ENCODE assay signal across 9 mouse cellular contexts in the genomic region with DNA sequence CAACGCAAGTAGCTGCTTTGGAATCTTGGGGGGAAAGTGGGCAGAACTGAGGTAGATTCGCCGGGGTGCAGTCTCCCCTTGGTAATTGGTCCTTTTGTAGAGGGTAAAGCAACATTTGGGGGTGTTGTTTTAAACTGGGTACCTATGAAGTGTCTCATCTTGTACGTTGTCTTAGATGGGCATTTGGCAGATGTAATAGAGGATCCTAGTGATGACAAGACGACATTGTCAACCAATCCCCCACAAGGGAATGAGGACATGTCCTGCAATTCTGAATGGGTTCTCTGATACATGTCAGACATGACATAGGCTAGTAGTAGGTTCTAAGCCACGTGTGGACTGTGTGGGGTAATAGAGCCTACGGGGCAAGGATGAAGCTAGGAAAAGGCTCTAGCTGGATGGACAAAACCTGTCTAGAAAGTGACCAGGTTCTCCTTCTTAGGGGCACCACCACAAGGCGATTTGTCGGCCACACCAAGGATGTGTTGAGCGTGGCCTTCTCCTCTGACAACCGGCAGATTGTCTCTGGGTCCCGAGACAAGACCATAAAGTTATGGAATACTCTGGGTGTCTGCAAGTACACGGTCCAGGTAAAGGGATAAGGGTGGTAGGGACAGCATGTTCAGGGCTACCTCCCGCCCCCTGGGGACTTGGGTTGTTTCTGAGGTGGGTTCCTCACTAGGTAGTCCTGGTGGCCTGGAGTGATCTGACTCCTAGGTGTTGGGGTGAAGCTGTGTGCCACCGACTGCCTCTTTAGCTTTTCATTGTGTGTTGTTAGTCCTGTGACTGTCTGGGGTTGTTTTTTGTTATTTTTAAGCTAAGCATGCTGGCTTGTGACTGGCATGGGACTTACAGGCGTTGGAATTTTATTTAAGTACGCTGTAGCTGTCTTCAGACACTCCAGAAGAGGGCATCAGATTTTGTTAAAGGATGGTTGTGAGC. TPM values are rescaled to one million over a fixed set of nuclear protein-coding genes. Genes with fewer than 3 reads are reported as not detected.
DNase-seq lines count a peak whose midpoint lies in the region; ATAC-seq and TF ChIP-seq lines count a peak whose summit lies in the region.
"Had no signal": no experiment of that assay in that cellular context is flagged by ENCODE, and none has a peak within 500 bp of the region (broad histone marks: within the 10 kb centered on the region; RNA-seq: fewer than 3 reads in every experiment).

No protein-coding gene starts in this region.

- 73% methylated on average over 17 of the region's 17 CpGs for WGBS in embryonic facial prominence, embryonic 14.5 days
- 65% methylated on average over 17 of the region's 17 CpGs for WGBS in intestine, embryonic 15.5 days

- no peak overlapping the region for H3K27ac ChIP-seq in layer of hippocampus, adult 2 months
- H3K27ac ChIP-seq in embryonic facial prominence, embryonic 14.5 days (replicated peaks; ENCODE audit: low read depth, low read length), result no peak overlapping the region
- no peak overlapping the region for H3K27ac ChIP-seq in intestine, embryonic 15.5 days

- no peak for ATAC-seq in embryonic facial prominence, embryonic 14.5 days (ENCODE audit: low read depth)
- no peak for ATAC-seq in intestine, embryonic 15.5 days

- peak overlapping the region; percentile 93 for H3K9ac ChIP-seq in embryonic facial prominence, embryonic 14.5 days (ENCODE audit: low read depth, low read length)
- peak overlapping the region; percentile 71 for H3K9ac ChIP-seq in intestine, embryonic 15.5 days

- no peaks in the 10 kb centered on the region for H3K9me3 ChIP-seq in embryonic facial prominence, embryonic 14.5 days (ENCODE audit: control insufficient read depth, low read length)
- H3K9me3 ChIP-seq in intestine, embryonic 15.5 days, result no peaks in the 10 kb centered on the region

- no peak for TF ChIP-seq POLR2A in myocyte (IDR thresholded peaks at IDR 0.05; ENCODE audit: insufficient read length, low read depth)

- no peaks in the 10 kb centered on the region for H3K27me3 ChIP-seq in embryonic facial prominence, embryonic 14.5 days (replicated peaks; ENCODE audit: control insufficient read depth, insufficient read depth, low read length)
- no peaks in the 10 kb centered on the region for H3K27me3 ChIP-seq in intestine, embryonic 15.5 days (replicated peaks)
- no peaks in the 10 kb centered on the region for H3K27me3 ChIP-seq in myocyte (ENCODE audit: control insufficient read depth, insufficient read depth, insufficient read length)

- H3K36me3 ChIP-seq in embryonic facial prominence, embryonic 14.5 days (ENCODE audit: control insufficient read depth, insufficient read depth, low read length), result peaks cover 60% of the 10 kb centered on the region
- H3K36me3 ChIP-seq in intestine, embryonic 15.5 days, result peaks cover 42% of the 10 kb centered on the region
- peaks cover 61% of the 10 kb centered on the region for H3K36me3 ChIP-seq in myocyte (ENCODE audit: control insufficient read depth, insufficient read depth)

- H3K4me2 ChIP-seq in embryonic facial prominence, embryonic 14.5 days (ENCODE audit: low read depth, low read length), result peak overlapping the region; percentile 94
- peak overlapping the region; percentile 77 for H3K4me2 ChIP-seq in intestine, embryonic 15.5 days (replicated peaks)
- peak overlapping the region; percentile 96 for H3K4me2 ChIP-seq in myocyte (ENCODE audit: low read depth)

- peak overlapping the region; percentile 83 for H3K4me3 ChIP-seq in layer of hippocampus, adult 2 months
- peak overlapping the region; percentile 70 for H3K4me3 ChIP-seq in embryonic facial prominence, embryonic 14.5 days (ENCODE audit: low read depth, low read length)
- peak overlapping the region; percentile 65 for H3K4me3 ChIP-seq in intestine, embryonic 15.5 days (replicated peaks)
- H3K4me3 ChIP-seq in myocyte, result peak overlapping the region; percentile 89

- peak overlapping the region; percentile 17 for H3ac ChIP-seq in myocyte (ENCODE audit: control insufficient read depth, insufficient read length)

- peaks cover 49% of the 10 kb centered on the region for H3K79me2 ChIP-seq in myocyte (ENCODE audit: control insufficient read depth, insufficient read depth)

- TF ChIP-seq CTCF in layer of hippocampus, adult 2 months (conservative IDR thresholded peaks at IDR 0.05), result no peak; the same call in 1 of the 2 replicates

- no peak for DNase-seq in layer of hippocampus, adult 2 months (ENCODE audit: low spot score in 2 of 2)
- DNase-seq in layer of hippocampus, postnatal 10 days (ENCODE audit: low spot score in 2 of 2), result no peak
- DNase-seq in embryonic facial prominence, embryonic 14.5 days (ENCODE audit: low spot score), result no peak
- DNase-seq in natural killer cell, adult 2 months (ENCODE audit: low spot score in 2 of 2), result no peak
- DNase-seq in Muller cell, postnatal 12 days (ENCODE audit: inconsistent ontology term), result no peak
- no peak for DNase-seq in B cell, adult 2 months
- DNase-seq: gastrocnemius, postnatal 36 days had no signal

- H3K4me1 ChIP-seq in embryonic facial prominence, embryonic 14.5 days (ENCODE audit: control insufficient read depth, insufficient read depth, low read length), result peaks cover 23% of the 10 kb centered on the region
- peaks cover 19% of the 10 kb centered on the region for H3K4me1 ChIP-seq in intestine, embryonic 15.5 days (replicated peaks)

TF ChIP-seq in myocyte, 11 proteins besides CTCF, POLR2A, EP300 and RAD21:
- TF ChIP-seq REST (IDR thresholded peaks at IDR 0.05; ENCODE audit: insufficient read depth, insufficient read length) (no peak), CEBPB (IDR thresholded peaks at IDR 0.05; ENCODE audit: insufficient read depth, poor library complexity, severe bottlenecking) (no peak), MYOD1 (IDR thresholded peaks at IDR 0.05; ENCODE audit: control insufficient read depth in 1 of 3, insufficient read length in 2 of 3, low read depth in 2 of 3) (no peak), USF1 (IDR thresholded peaks at IDR 0.05; ENCODE audit: low read depth) (no peak), MAX (IDR thresholded peaks at IDR 0.05; ENCODE audit: low read depth) (no peak), POLR2AphosphoS2 (IDR thresholded peaks at IDR 0.05; ENCODE audit: insufficient read length, low read depth) (no peak), E2F4 (IDR thresholded peaks at IDR 0.05; ENCODE audit: insufficient read depth) (no peak), TCF12 (IDR thresholded peaks at IDR 0.05; ENCODE audit: insufficient read depth, poor library complexity, severe bottlenecking) (no peak), TCF3 (IDR thresholded peaks at IDR 0.05; ENCODE audit: insufficient read length, low read depth) (no peak), SRF (IDR thresholded peaks at IDR 0.05; ENCODE audit: control insufficient read depth, insufficient read length, low read depth) (no peak), MYOG (IDR thresholded peaks at IDR 0.05; ENCODE audit: control insufficient read depth in 1 of 3, insufficient read depth in 1 of 3, insufficient read length in 2 of 3, low read depth in 2 of 3) (no peak)

RNA-seq across cellular contexts. Expression of a gene that starts 2.0 kb away (rescaled TPM):
- total RNA-seq in layer of hippocampus, adult 2 months (2021), result 100 to 1,000 TPM; 226 to 240 TPM
- 100 to 1,000 TPM; 336 to 363 TPM for total RNA-seq in layer of hippocampus, postnatal 10 days (2021)
- polyA plus RNA-seq in embryonic facial prominence, embryonic 14.5 days (2014; fragmentation: Nextera tagmentation; extraction: Ambion mirVana), result 912 and 926 TPM in 2 replicates
- polyA plus RNA-seq in intestine, embryonic 15.5 days (2015; fragmentation: Nextera tagmentation; extraction: Ambion mirVana), result 815 and 831 TPM in 2 replicates
- polyA plus RNA-seq in myocyte (2012; fragmentation: generic; extraction: Trizol), result 2,993 TPM

RNA-seq across cellular contexts. Expression of a gene that starts 15.1 kb away (rescaled TPM):
- total RNA-seq in layer of hippocampus, adult 2 months (2021), result 10 to 100 TPM; 56.8 to 61.5 TPM
- total RNA-seq in layer of hippocampus, postnatal 10 days (2021), result 10 to 100 TPM; 44.1 to 58.1 TPM
- 5.2 and 5.3 TPM in 2 replicates for polyA plus RNA-seq in embryonic facial prominence, embryonic 14.5 days (2014; fragmentation: Nextera tagmentation; extraction: Ambion mirVana)
- 4.1 and 6.4 TPM in 2 replicates for polyA plus RNA-seq in intestine, embryonic 15.5 days (2015; fragmentation: Nextera tagmentation; extraction: Ambion mirVana)
- 31.3 TPM for polyA plus RNA-seq in myocyte (2012; fragmentation: generic; extraction: Trizol)

RNA-seq across cellular contexts. Expression of a gene that starts 23.8 kb away (rescaled TPM):
- 1 to 10 TPM; 2.6 to 2.8 TPM for total RNA-seq in layer of hippocampus, adult 2 months (2021)
- total RNA-seq in layer of hippocampus, postnatal 10 days (2021), result 1 to 10 TPM; 4.9 to 5.6 TPM
- 1.3 TPM in 2 replicates for polyA plus RNA-seq in embryonic facial prominence, embryonic 14.5 days (2014; fragmentation: Nextera tagmentation; extraction: Ambion mirVana)
- polyA plus RNA-seq in intestine, embryonic 15.5 days (2015; fragmentation: Nextera tagmentation; extraction: Ambion mirVana), result 1.1 and 2.7 TPM in 2 replicates
- 5.4 TPM for polyA plus RNA-seq in myocyte (2012; fragmentation: generic; extraction: Trizol)

RNA-seq across cellular contexts. Expression of a gene that starts 24.4 kb away (rescaled TPM):
- 1 to 10 TPM in 1 of 2 experiments, under 1 TPM in 1; 0.79 to 1.3 TPM for total RNA-seq in layer of hippocampus, adult 2 months (2021)
- 1 to 10 TPM in 1 of 2 experiments, under 1 TPM in 1; 0.98 to 1.4 TPM for total RNA-seq in layer of hippocampus, postnatal 10 days (2021)
- 3.4 and 4.6 TPM in 2 replicates for polyA plus RNA-seq in embryonic facial prominence, embryonic 14.5 days (2014; fragmentation: Nextera tagmentation; extraction: Ambion mirVana)
- 3.7 and 5.4 TPM in 2 replicates for polyA plus RNA-seq in intestine, embryonic 15.5 days (2015; fragmentation: Nextera tagmentation; extraction: Ambion mirVana)
- polyA plus RNA-seq in myocyte (2012; fragmentation: generic; extraction: Trizol), result 13.2 TPM
